Mouse (Mus musculus) frontal cortex, postnatal 36 days (tissue): ENCODE measurements around the gene 4933428G20Rik.

ENCODE experiments used
- DNase-seq, 2 experiments: peaks; one replicate each; pipeline ENCODE4 v3.0.0; 2022; ENCODE audit warnings: low spot score in 2 of 2

The 4933428G20Rik gene

DNA sequence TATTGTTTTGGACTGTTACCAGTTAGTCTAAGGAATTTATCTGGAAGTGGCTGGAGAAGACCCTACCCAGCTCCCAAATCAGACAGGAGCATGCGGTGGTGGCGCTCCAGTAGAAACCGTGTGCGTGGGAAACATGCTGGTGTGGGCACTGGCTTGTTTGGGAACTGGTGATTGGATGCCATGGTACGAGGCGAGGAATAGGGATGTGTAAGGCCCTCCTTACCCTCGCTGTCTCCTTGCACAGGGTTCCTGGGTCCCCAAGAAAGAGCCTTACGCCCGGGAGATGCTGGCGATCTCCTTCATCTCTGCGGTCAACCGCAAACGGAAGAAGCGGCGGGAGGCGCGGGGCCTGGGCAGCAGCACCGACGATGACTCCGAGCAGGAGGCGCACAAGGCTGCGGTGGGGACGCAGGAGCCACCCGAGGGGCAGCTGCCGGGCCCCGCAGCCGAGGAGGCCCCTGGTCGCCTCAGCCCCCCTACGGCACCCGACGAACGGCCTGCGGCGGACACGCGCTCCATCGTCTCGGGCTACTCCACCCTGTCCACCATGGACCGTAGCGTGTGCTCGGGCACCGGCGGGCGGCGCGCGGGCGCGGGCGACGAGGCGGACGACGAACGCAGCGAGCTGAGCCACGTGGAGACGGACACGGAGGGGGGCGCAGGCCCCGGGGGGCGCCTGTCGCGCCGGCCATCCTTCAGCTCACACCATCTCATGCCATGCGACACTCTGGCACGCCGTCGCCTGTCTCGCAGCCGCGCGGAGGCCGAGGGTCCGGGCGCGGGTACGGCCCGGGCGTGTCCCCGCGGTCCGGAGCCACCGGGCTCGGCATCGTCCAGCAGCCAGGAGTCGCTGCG lies at the start of gene 4933428G20Rik:
4933428G20Rik (minus strand) TSS at position 476 of the 855 bp plus-strand sequence.
- DNase-seq, result no peak

DNA sequence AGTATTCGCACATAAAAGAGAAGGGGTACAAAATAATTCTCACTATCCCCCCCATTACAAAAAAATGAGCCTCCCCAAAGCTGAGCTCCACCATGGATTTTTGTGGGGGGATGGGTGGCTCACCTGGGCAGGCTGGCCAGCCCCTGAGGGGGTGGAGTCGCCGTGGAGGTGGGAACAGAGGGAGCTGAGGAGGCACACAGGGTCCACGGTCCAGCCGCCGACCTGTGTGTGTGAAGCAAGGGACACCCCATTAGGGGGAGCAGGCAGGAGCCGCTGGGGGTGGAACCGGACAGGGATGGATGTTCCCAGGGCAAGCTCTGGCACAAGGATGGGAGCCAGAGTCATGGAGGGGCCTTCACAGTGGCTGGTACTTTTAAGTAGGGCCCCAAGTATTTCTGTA lies 48.6 kb upstream of the 4933428G20Rik start:
- DNase-seq, result no peak

DNA sequence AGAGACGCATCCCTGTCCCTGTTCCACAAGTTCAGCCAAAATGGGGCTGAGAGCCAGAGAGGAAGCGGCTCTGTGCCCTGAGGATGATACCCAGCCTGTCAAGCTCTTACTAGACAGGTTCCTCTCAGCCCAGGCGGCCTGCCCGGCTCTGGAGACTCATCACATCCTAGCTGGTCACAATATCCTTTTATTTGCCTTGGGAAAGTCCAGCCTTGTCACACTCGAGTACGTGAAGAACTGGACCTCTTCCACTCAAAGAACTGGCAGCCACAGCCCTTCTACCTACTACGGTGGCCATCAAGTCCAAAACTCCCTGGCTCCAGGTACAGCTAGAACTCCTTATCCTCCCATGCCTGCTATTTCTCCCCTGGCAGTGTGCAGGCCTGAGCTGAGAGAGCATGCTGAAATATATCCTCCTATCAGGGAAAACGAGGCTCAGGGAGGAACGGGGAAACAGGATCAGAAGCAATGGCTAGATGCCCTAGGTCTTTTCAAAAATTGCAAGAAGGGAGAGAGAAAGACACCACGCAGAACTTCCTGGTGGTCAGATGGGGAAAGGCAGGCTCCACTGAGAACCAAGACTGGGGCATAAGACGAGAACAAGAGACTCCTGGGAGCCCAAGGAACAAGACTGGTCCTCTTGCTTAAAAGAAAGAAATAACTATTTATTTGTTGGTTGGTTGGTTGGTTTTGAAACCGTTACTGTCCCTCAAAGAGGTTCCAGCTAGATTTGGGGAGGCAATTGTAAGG lies 48.0 kb upstream of the 4933428G20Rik start:
- no peak for DNase-seq

DNA sequence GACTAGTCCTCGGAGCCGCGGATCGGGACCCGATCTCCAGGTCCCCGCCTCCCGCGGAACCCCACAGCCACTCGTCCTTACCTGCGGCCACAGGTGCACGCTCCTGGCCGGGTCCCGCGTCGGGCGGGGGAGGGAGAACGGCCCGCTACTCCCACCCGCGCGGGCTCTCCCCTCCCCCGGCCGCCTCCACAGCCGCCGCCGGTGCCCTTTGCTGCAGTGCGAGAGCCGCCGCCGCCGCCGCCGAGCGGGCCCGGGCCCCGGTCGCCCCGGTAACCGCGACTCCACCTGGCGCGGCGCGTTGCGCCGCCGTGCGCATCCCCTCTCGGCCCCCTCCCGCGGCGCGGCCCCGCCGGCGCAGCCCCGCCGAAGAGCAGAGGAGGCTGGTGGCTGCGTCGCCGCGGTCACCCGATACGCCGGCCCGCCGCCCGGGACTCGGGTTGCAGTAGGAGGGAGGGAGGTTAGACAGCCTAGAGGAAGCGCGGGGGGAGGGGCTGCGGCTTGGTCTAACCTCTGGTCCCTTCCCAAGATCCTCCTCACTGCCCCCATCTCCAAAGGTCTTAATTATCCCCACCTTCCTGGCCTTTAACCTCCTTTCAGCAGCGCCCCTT lies 46.8 kb upstream of the 4933428G20Rik start:
- no peak for DNase-seq

DNA sequence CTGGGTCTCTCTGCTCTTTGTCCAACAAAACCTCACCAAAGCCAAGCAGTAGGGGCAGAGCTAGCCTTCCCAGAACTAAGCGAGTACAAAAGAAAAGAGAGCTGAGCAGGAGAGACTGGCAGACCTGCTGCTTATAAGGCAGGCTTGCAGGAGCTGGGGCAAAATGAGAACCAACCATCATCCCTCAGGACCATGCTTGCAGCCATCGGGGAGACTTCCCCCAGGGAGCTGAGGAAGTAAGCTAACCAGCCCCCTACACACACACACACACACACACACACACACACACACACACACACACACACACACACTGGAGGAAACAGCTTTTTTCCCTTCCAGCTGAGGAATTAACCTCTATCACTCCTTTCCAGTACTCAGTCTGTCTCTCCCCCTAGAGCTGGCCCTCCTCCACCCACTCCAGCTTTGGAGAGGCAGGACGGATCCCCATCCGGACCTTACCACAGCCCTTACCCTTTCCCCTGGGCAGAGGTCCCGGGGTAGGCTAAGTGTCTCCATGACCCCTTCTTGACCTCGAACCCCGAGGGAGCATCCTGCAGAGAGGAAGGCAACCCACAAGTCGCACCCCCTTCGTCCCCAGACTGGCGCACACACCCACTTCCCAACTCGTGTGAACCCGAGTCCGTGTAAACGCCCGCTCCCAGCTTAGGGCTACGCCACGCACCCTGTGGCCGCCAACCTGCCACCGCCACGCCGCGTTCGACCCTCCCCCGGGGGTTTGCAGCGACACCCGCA lies 45.8 kb upstream of the 4933428G20Rik start:
- no peak for DNase-seq

DNA sequence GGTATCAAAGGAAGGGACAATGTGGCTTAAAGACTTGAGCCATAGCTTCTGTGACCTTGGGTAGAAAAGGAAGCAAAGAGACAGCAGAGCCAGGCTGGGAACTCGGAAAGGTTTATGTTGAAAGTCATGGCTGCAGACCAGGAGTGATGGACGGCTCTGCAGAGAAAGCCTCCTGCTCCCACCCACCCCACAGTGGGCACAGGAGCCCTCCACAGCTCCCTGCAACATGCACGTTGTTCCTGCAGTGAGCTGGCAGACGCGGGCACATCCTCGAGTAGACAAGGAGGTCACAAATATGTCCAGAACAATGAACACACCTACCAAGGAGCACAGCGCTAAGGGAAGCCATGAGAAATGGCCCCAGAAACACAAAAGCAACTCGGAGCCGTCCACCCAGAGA lies 43.7 kb upstream of the 4933428G20Rik start:
- no peak for DNase-seq

DNA sequence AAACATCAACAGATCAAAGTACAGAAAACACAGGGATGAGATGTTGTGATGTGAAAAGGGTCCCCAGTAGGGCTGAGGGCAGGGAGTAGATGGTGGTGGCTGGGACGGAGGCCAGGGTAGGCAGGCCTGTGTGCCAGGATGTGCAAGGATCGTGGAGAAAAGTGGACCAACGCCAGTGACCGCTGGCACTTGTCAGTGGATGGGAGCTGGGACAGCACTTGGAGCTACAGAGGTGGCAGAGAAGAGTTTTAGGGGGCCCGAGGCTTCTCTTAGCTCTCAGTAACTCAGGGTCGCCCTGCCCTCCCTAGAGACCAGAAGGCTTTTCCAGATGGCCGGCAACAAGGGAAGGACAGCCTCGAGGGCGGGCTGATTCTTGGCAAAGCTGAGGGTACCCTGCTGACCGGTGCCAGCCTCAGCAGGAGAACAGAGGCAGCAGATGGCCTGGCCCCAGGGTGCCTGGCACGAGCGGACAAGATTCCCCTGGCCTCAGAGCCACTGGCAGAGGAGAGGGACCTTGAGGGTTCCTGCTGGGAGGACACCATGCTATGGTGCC lies 43.1 kb upstream of the 4933428G20Rik start:
- peak in 1 of 2 experiments; percentile 59 for DNase-seq

DNA sequence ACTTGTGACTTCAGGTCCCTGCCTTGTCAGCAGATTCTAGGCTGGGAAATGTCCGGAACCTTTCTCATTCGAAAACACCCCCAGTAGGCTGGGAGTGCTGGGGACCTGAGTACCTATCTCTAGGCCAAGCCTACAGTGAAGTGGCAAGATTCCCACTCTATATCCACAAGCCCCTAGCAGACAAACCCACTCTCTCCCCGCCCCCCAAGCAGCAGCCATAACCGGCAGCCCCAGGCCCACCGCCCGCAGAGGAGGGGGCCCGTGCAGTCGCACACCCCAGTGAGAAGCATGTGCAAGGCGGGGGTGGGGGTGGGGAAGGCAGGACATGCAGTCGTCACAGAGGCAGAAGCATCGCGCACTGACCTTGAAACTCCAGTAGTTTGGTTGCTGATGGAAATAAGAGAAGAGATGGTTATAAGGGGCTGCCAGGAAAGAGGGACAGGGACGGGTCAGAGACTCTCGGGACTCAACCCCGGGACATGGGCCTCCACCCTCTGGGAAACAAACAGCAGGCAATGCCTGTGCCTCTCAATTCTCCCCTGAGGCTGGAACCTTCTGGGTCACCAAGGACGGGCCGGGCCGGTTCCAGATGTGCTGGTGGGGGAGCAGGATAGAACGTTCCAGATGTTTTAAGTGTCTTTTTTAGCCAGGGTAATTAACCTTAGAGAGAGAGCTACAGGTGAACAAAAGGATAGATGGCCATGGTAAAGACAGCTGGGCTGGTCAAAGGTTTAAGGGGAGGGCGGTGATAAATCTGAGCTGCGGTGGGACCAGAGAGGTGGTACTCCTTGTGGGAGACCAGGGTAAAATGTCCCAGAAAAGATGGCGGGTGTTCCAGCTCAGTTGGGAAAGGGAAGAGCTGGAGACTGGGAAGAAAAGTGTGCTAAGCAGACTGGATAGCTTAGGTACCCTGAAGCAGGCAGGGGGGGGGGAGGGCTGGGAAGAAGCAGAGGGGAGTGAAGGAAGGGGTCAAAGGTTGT lies 42.3 kb upstream of the 4933428G20Rik start:
- DNase-seq, result no peak

DNA sequence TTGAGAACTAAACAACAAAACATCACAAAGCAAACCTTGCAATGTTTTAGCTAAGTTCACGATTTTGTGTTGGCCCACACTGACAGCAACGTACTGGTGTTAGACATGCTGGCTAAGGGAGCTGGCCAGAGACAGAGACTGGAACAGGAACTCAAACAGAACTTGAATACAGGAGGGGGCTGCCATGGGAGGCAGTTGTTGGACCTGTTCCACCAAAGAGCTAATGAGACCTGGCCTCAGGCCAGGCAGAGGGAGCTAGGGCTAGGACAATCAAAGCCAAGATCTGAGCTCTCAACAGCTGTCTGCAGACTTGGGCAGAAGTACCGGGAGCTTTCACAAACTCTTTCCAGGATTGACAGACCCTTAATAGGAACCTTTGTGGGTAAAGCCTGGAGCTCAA lies 40.5 kb upstream of the 4933428G20Rik start:
- peak in 1 of 2 experiments; percentile 64 for DNase-seq

DNA sequence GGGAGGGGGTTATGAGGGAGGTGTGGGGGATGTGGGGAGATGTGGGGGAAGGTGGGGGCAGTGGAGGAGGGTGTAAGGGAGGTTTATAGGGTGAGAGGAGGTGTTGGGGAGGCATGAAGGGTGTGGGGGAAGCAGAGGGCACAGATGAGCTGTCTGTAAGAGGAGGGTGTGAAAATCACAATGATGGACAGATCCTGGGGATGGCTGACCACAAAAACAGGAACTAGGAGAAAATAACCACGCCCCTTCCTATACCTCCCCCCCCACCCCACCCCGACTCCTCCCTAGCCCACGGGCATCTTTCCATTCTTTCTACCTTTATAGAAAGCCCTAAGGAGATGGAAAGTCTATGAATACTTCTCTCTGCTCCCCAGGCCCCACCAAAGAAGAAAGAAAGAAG lies 40.0 kb upstream of the 4933428G20Rik start:
- DNase-seq, result no peak

DNA sequence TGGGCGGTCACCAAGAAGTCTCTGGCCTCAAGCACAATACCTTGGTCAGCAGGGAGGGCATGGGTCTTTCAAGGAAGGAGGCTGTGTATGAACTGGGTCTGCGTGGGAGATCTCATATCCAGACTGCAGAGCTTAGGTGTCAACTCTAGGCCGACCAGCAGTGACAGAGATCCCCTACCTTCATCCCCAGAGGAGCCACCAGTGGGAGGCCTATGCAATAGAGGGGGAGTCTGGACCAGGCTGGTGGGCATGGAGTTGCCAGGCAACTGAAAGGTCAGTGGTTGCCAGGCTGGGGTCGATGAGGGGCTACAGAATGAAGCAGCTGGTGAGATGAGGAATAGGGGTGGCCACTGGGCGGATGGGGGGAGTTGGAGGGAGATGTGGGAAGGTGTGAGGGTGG lies 39.5 kb upstream of the 4933428G20Rik start:
- no peak for DNase-seq

DNA sequence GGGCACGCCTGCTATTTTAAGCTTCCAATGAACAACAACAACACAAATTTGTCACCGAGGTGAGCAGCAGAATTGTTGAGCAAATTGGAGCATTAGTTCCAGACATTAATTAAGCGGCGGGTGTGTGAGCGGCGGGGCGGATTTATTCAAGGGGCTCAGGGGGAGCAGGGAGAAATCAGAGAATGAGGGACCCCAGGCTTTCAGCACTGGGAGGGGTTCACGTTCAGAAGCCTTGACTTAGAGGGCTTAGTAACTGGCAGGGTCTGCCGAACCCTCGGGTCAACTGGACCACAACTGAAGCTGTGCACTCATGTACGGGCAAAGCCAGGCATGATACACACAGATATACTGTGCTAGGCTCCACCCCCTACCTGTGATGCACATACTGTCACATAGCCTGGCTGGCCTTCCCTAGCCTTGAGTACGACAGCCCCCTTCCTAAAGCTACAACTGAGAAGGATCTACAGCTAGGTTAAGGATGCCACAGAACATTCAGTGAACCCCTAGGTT lies 37.5 kb upstream of the 4933428G20Rik start:
- no peak for DNase-seq

DNA sequence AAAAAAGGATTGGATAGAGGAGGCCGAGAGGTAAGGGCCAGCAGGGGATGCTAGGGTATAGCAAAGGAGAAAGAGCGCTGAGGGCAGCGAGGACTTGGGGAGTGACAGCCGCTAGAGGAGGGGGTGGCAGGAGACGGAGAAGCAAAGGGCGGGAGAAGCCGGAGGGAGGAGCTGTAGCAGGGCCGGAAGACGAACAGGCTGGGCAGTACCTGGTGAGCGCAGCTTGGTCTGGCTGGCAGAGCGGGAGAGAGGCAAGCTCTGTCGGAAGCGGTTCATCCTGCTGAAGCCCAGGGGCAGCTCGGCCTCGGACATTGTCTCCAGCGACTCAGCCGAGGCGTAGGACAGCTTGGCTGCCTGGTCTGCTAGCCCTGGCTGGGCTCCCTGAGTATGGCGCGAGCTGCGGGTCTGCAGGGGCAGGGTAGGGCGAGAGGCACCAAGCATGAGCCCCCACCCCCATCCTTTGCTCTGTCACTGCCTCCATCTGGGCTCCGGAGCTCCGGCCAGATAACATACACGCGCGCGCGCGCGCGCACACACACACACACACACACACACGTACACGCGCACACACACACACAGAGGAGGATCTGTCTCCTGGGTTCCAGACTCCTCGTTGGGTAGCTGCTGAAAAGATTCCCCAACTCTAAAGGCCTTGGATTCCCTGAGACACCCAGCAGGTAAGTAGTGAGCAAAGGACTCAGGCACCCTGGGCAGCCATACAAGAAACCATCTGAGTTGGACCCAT lies 36.9 kb upstream of the 4933428G20Rik start:
- DNase-seq, result no peak

DNA sequence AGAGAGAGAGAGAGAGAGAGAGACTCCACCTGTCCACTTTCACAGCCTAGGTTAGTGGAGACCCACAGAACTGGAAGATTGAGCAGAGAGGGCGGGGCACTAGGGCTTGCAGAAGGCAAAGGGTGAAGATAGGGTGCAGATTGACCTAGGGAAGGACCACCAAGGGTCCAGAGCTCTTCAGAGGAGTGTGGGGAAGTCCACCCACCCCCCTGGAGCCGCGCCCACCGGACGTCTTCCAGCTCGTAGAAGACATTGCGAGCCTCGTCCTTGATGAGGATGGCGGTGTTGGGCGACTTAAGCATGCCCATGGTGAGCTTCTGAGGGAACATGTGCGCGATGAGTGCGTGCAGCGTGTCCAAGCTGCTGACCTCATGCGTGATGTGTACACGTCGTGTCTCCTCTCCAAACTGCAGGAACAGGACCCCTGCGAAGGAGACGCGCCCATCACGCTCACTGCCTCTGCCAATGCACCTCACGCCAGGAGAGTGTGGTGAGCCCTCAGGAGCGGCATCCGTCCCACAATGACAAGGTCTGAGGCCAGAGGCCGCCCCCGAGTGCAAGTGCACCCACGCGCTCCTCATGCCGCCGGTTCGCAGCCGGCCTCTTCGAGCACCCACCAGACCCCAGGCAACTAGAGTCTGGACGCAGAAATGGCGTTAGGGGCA lies 36.1 kb upstream of the 4933428G20Rik start:
- no peak for DNase-seq

DNA sequence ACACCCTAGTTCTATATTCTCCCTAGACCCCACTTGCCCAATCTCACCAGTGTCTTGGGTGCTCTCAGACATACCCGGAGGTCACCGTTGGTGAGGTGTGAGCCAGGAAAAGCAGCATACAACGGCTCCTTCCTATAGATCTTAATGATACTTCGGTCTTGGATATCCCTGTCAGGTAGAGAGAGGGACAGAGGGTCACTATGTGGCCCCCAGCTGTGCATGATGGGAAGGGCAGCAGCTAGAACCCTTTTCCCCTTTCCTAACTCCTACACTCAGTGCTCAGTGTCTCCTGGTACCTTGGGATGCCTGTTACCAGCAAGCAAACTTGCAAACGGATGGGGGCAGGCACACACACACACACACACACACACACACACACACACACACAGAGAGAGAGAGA lies 35.5 kb upstream of the 4933428G20Rik start:
- no peak for DNase-seq

DNA sequence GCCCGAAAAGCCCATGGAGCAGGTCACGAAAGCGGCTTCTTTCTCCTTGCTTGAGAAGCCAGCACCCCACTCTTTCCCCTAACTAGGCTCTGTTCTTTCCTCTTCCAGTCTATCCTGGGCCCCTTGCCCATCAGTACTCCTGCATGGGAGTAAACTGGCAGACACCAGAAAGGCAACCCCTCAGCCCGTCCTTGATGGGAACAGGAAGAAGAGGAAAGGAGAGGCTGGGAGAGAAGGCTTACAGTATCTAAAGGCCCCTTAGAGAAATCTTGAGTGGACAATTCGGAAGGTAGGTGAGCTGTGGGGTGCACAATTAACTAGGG lies 35.1 kb upstream of the 4933428G20Rik start:
- no peak for DNase-seq

DNA sequence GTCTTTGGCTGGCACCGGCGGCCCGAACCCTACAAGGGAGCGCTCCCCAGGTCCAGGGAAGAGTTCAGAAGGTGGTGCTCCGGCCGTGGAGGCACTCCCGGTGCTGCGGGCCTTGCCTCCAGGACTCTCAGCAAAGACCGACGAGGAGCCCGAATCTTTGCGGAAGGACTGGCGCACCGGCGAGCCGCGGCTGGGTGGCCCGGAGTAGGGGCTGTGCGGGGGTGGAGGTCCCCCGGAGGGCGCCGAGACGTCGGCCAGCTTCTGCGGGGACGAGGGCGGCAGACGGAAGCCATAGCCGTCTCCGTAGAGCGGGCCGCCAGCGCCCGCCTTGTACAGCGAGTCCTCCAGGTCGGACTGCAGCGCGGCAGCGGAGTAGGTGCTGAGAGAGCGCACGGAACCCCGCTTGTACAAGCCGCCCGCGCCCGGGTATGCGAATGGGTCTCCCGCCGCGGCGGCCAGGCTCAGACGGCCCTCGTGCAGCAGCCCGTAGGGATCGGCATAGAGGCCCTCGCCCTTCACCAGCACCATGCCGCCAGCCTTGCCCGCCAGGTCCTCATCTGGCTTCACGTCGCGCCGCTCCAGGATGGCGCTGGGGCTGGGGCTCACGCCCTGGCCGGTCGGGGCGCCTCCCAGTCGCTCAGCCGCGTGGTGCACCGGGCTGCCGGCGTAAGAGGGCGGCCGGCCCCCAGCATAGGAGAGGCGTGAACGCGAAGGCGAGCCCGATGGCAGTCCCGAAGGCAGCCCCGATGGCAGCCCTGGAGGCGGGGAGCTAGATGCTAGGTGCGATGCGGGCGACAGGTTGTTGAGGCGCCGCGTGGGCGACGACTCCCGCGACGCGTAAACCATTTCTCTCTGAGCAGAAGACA lies 34.5 kb upstream of the 4933428G20Rik start:
- DNase-seq, result peak; percentile 63 to 69

DNA sequence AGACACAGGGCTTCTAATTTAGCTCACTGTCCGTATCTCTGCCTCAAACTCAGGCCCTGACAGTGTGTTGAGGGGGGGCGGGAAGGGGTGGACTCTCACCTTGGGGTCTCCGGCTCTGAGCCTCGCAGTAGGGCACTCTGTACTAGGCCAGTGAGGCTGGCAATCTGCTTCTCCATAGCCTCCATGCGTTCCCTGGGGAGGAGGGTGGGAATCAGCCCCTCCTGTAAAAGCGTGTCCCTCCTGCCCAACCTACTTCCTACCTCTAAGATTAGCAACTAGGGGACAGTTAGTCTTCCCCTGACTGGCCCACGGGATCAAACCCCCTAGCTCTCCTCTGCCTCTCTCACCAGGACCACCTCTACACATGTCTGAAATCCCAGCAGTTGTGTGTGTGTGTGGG lies 33.5 kb upstream of the 4933428G20Rik start:
- no peak for DNase-seq
